Mouse (Mus musculus) lung, adult 2 months (tissue): ENCODE measurements around the gene Vmn2r54. TPM values are rescaled to one million over a fixed set of nuclear protein-coding genes. Genes with fewer than 3 reads are reported as not detected.
"Not testable (repeated sequence)": the region's sequence is repeated elsewhere in the genome, so short reads cannot be mapped to it uniquely, and the experiment has no call there.

ENCODE experiments used
- DNase-seq: peaks from one replicate; pipeline ENCODE4 v3.0.0; 2022
- H3K4me1 ChIP-seq: fragments of 200-500 bp; 2 replicates; pipeline ENCODE4 v1.6.1; 2011; ENCODE audit warnings: low read length; ENCODE audit not compliant: control insufficient read depth, insufficient read depth
- H3K4me3 ChIP-seq: fragments of 200-500 bp; replicated peaks from 2 replicates; pipeline ENCODE3; 2011; ENCODE audit warnings: low read depth, mild to moderate bottlenecking, control low read depth, low read length; ENCODE audit errors: extremely low read depth
- CTCF ChIP-seq: fragments of 200-500 bp; IDR thresholded peaks from 2 replicates; pipeline ENCODE4 v1.5.1; 2011; ENCODE audit warnings: mild to moderate bottlenecking, low read length, control low read depth; ENCODE audit not compliant: insufficient read depth
- POLR2A ChIP-seq: fragments of 200-500 bp; IDR thresholded peaks from 2 replicates; pipeline ENCODE4 v1.6.1; 2011; ENCODE audit warnings: low read depth, mild to moderate bottlenecking, control low read depth, low read length, borderline replicate concordance; ENCODE audit errors: extremely low read depth
- WGBS: fragments of 180-500 bp; shearing (Covaris S2); methylation state at CpG from one replicate; pipeline ENCODE4 v1.1.7; 2018; 5-methylcytosine and 5-hydroxymethylcytosine counted together
- polyA plus RNA-seq: library from polyadenylated mRNA; depleted of rRNA; stranded (reverse); fragments of >200 nt; gene quantifications from 2 replicates; pipeline ENCODE4 v1.2.3, GENCODE M21; 2012; rRNA removed

The Vmn2r54 gene
- polyA plus RNA-seq: not detected in 2 replicates

GRCm38 (mm10) chr7:12640219-12640618 lies at the start of gene Vmn2r54:
Gene Vmn2r54 (minus strand): TSS chr7:12640319.
- H3K4me3 ChIP-seq, DNase-seq, H3K4me1 ChIP-seq: not testable (repeated sequence)
- 69% methylated on average over 3 of the region's 4 CpGs for WGBS

GRCm38 (mm10) chr7:12684903-12685302 lies 44.8 kb upstream of the Vmn2r54 start, which contains the start of gene Vmn2r55:
Gene Vmn2r55 (minus strand): TSS chr7:12685003.
- WGBS: 83% methylated on average over 3 of the region's 3 CpGs

DNA sequence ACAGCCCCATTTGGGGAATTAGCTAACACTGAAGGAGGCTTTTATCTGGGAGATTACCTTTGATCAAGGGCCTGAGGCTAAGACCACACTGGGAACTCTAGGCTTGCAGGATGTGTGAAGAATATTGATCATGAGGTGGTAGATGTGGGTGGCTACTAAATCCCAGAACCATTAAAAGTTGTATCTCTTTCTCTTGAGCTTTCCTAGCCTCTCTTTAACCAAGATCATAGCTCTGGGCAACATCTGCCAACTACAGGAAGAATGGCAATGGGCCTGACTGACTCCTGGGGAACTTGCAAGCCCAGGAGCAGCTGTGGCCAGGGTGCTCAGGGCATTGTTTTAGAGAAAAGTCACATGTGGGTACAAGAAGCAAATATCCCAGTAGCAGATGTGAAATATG lies 31.4 kb downstream of the Vmn2r54 start, which contains the start of gene Vmn2r53:
Gene Vmn2r53, minus strand, starts transcription at position 101 of the 400 bp plus-strand sequence.
- H3K4me1 ChIP-seq: no peaks in the 10 kb centered on the region
- H3K4me3 ChIP-seq: no peak within 1 kb of the TSS
- no peak for TF ChIP-seq POLR2A
- TF ChIP-seq CTCF: no peak
- no peak for DNase-seq

More at GRCm38 (mm10) chr7:12684903-12685302, 44.8 kb upstream of the Vmn2r54 start, which contains the start of gene Vmn2r55:
- not testable (repeated sequence) for DNase-seq, H3K4me3 ChIP-seq, H3K4me1 ChIP-seq

Other genes with a start within 250 kb of the Vmn2r54 start
- 0.51 and 0.81 TPM in 2 replicates for gene Zfp551, start 217.6 kb downstream of the Vmn2r54 start, polyA plus RNA-seq
- gene Zfp606, start 162.0 kb downstream of the Vmn2r54 start, polyA plus RNA-seq: 2.8 and 3.3 TPM in 2 replicates
- gene 2900092C05Rik, start 127.8 kb downstream of the Vmn2r54 start, polyA plus RNA-seq: not detected in 2 replicates
- gene Vmn2r53, start 31.5 kb downstream of the Vmn2r54 start, polyA plus RNA-seq: not detected in 2 replicates
- not detected in 2 replicates for gene Vmn2r55, start 44.7 kb upstream of the Vmn2r54 start, polyA plus RNA-seq
- gene Vmn2r56, start 94.7 kb upstream of the Vmn2r54 start, polyA plus RNA-seq: not detected in 2 replicates
- gene Zscan18, start 163.3 kb upstream of the Vmn2r54 start, polyA plus RNA-seq: 1.4 and 3.1 TPM in 2 replicates
- 0.91 and 2.1 TPM in 2 replicates for gene Zfp329, start 178.5 kb upstream of the Vmn2r54 start, polyA plus RNA-seq
- gene Zfp110, start 194.4 kb upstream of the Vmn2r54 start, polyA plus RNA-seq: 8.9 and 12.1 TPM in 2 replicates
- gene Zfp128, start 240.9 kb upstream of the Vmn2r54 start, polyA plus RNA-seq: 0.74 and 1.2 TPM in 2 replicates